Mouse (Mus musculus) CH12.LX (cell line): ENCODE measurements at regions not wholly inside any gene's neighbourhood (a gene's known extent, or its start where the extent isn't known, plus 50 kb on each side); places are given as distances from the start of the nearest gene placed in this dataset.

Experiments
- DNase-seq: peaks from one replicate; pipeline ENCODE4 v3.0.0-alpha.2; 2013; ENCODE audit errors: extremely low read depth
- H3K27ac ChIP-seq: 2 replicates; pipeline ENCODE4 v1.5.1; 2012; ENCODE audit warnings: low read depth, mild to moderate bottlenecking, control low read depth, moderate library complexity; ENCODE audit not compliant: insufficient read depth
- H3K27me3 ChIP-seq: replicated peaks from 2 replicates; pipeline ENCODE3; 2012; ENCODE audit warnings: inconsistent platforms
- H3K36me3 ChIP-seq, 2 experiments: replicated peaks in 1 of 2; 2 replicates each; pipeline versions ENCODE3 to v1.6.1; 2012; ENCODE audit warnings: inconsistent platforms in 1 of 2, low read length in 1 of 2, mild to moderate bottlenecking in 1 of 2, mixed read lengths in 1 of 2, moderate library complexity in 1 of 2; ENCODE audit not compliant: control insufficient read depth in 1 of 2, insufficient read depth in 1 of 2
- H3K4me1 ChIP-seq, 2 experiments: 2 replicates each; pipeline ENCODE4 v1.6.1; 2012; ENCODE audit warnings: inconsistent platforms in 1 of 2, moderate library complexity in 1 of 2; ENCODE audit not compliant: insufficient read depth in 2 of 2, control insufficient read depth in 1 of 2
- H3K4me2 ChIP-seq: 2 replicates; pipeline ENCODE4 v1.6.1; 2012; ENCODE audit warnings: low read depth, mild to moderate bottlenecking, control low read depth; ENCODE audit not compliant: poor library complexity, insufficient read depth, severe bottlenecking
- H3K4me3 ChIP-seq, 3 experiments: fragments of 150-350 bp in 1 of 3; sonication (generic) in 1 of 3; replicated peaks in 1 of 3; 2 replicates each; pipeline versions ENCODE3 to v1.5.1; 2011 to 2012; ENCODE audit warnings: low read depth in 2 of 3, low read length in 2 of 3, mild to moderate bottlenecking in 2 of 3, moderate library complexity in 2 of 3, control low read depth in 1 of 3, improper control_type of control experiment in 1 of 3, inconsistent platforms in 1 of 3, mixed read lengths in 1 of 3; ENCODE audit not compliant: poor library complexity in 1 of 3
- H3K79me2 ChIP-seq: replicated peaks from 2 replicates; pipeline ENCODE4 v1.6.1; 2012; ENCODE audit warnings: mild to moderate bottlenecking, moderate library complexity; ENCODE audit not compliant: control insufficient read depth, poor library complexity, insufficient read depth, severe bottlenecking; ENCODE audit errors: extremely low read depth
- H3K9ac ChIP-seq: 2 replicates; pipeline ENCODE4 v1.6.1; 2012; ENCODE audit warnings: low read depth, mild to moderate bottlenecking, control low read depth, moderate library complexity; ENCODE audit not compliant: insufficient read depth
- H3K9me3 ChIP-seq: replicated peaks from 2 replicates; pipeline ENCODE3; 2012; ENCODE audit warnings: low read length, inconsistent platforms, mixed read lengths
- BHLHE40 ChIP-seq: IDR thresholded peaks from 2 replicates; pipeline ENCODE4 v1.6.1; 2011; ENCODE audit warnings: mild to moderate bottlenecking, low read depth, low read length, improper control_type of control experiment
- CTCF ChIP-seq, 2 experiments: IDR thresholded peaks in 1 of 2; conservative IDR thresholded peaks in 1 of 2; 2 replicates each; pipeline ENCODE4 v1.5.1; 2011 to 2012; ENCODE audit warnings: low read depth in 2 of 2, low read length in 2 of 2, improper control_type of control experiment in 1 of 2, inconsistent platforms in 1 of 2, mild to moderate bottlenecking in 1 of 2, moderate library complexity in 1 of 2
- E2F4 ChIP-seq: IDR thresholded peaks from 2 replicates; pipeline ENCODE4 v1.6.1; 2011; ENCODE audit warnings: low read depth, low read length, improper control_type of control experiment; ENCODE audit not compliant: insufficient replicate concordance
- ELF1 ChIP-seq: IDR thresholded peaks from 2 replicates; pipeline ENCODE4 v1.6.1; 2014; ENCODE audit warnings: low read depth, mild to moderate bottlenecking, inconsistent platforms, low read length, improper control_type of control experiment
- GABPA ChIP-seq: IDR thresholded peaks from 2 replicates; pipeline ENCODE4 v1.6.1; 2012; ENCODE audit warnings: low read depth, low read length, improper control_type of control experiment, inconsistent platforms; ENCODE audit not compliant: insufficient replicate concordance
- IRF4 ChIP-seq: IDR thresholded peaks from 2 replicates; pipeline ENCODE4 v1.6.1; 2014; ENCODE audit warnings: low read depth, mild to moderate bottlenecking, inconsistent platforms, low read length, improper control_type of control experiment
- JUN ChIP-seq: IDR thresholded peaks from 2 replicates; pipeline ENCODE4 v1.6.1; 2011; ENCODE audit warnings: low read depth, mild to moderate bottlenecking, low read length, improper control_type of control experiment, moderate library complexity; ENCODE audit not compliant: insufficient read depth
- KAT2A ChIP-seq: IDR thresholded peaks from 2 replicates; pipeline ENCODE4 v1.6.1; 2012; ENCODE audit warnings: low read length, improper control_type of control experiment, inconsistent platforms; ENCODE audit not compliant: insufficient replicate concordance
- MAZ ChIP-seq: IDR thresholded peaks from 2 replicates; pipeline ENCODE4 v1.6.1; 2012; ENCODE audit warnings: low read depth, mild to moderate bottlenecking, inconsistent platforms, low read length, improper control_type of control experiment, moderate library complexity
- MEF2A ChIP-seq: IDR thresholded peaks from 2 replicates; pipeline ENCODE4 v1.6.1; 2014; ENCODE audit warnings: low read depth, mild to moderate bottlenecking, inconsistent platforms, low read length, improper control_type of control experiment, borderline replicate concordance
- MXI1 ChIP-seq: IDR thresholded peaks from 2 replicates; pipeline ENCODE4 v1.6.1; 2011; ENCODE audit warnings: mild to moderate bottlenecking, low read depth, low read length, improper control_type of control experiment
- PAX5 ChIP-seq: IDR thresholded peaks from 2 replicates; pipeline ENCODE4 v1.6.1; 2012; ENCODE audit warnings: low read length, inconsistent platforms, mixed read lengths
- RCOR1 ChIP-seq: conservative IDR thresholded peaks from 2 replicates; pipeline ENCODE4 v1.6.1; 2012; ENCODE audit warnings: low read depth, mild to moderate bottlenecking, inconsistent platforms, low read length, improper control_type of control experiment
- SIN3A ChIP-seq: IDR thresholded peaks from 2 replicates; pipeline ENCODE4 v1.6.1; 2012; ENCODE audit warnings: low read length, improper control_type of control experiment, inconsistent platforms
- SMC3 ChIP-seq: IDR thresholded peaks from 2 replicates; pipeline ENCODE4 v1.6.1; 2011; ENCODE audit warnings: low read depth, low read length, improper control_type of control experiment
- USF2 ChIP-seq: conservative IDR thresholded peaks from 2 replicates; pipeline ENCODE4 v1.6.1; 2011; ENCODE audit warnings: low read depth, low read length, improper control_type of control experiment
- ZC3H11A ChIP-seq: IDR thresholded peaks from 2 replicates; pipeline ENCODE4 v1.6.1; 2012; ENCODE audit warnings: low read depth, mild to moderate bottlenecking, inconsistent platforms, low read length, improper control_type of control experiment
- ZMIZ1 ChIP-seq: IDR thresholded peaks from 2 replicates; pipeline ENCODE4 v1.6.1; 2012; ENCODE audit warnings: low read depth, mild to moderate bottlenecking, inconsistent platforms, low read length, improper control_type of control experiment
- dilution Hi-C: fragments of 300-500 bp; cut with MboI; formaldehyde crosslinking; loops from 2 replicates; pipeline ENCODE4 v1.14.3; 2020; ENCODE audit warnings: low sequenced_read_pairs; ENCODE audit not compliant: extremely low pct_unique_long_range_greater_than_20kb, extremely low pct_ligation_motif_present
- in situ Hi-C: fragments of 300-500 bp; cut with MboI; formaldehyde crosslinking; loops from 3 replicates; pipeline ENCODE4 v1.14.3; 2019; ENCODE audit warnings: low sequenced_read_pairs, low pct_ligation_motif_present, low pct_unique_long_range_greater_than_20kb, mixed read lengths

GRCm38 (mm10) chr13:5107454-5107853 is 498.5 kb upstream of the Akr1e1 start:
- H3K9ac ChIP-seq, result no peak overlapping the region
- in situ Hi-C loops, result no loop called here
- no peak overlapping the region for H3K4me3 ChIP-seq
- no peaks in the 10 kb centered on the region for H3K36me3 ChIP-seq
- no peak for DNase-seq
- no peaks in the 10 kb centered on the region for H3K9me3 ChIP-seq
- no peaks in the 10 kb centered on the region for H3K79me2 ChIP-seq
- dilution Hi-C loops, result no loop called here
- TF ChIP-seq PAX5, result no peak
- no peak for TF ChIP-seq SMC3
- TF ChIP-seq USF2, result no peak
- no peak for TF ChIP-seq MEF2A
- TF ChIP-seq MXI1, result no peak
- TF ChIP-seq IRF4, result no peak
- TF ChIP-seq BHLHE40, result no peak
- TF ChIP-seq MAZ, result no peak
- TF ChIP-seq SIN3A, result no peak
- TF ChIP-seq ZC3H11A, result no peak
- no peak for TF ChIP-seq RCOR1
- TF ChIP-seq GABPA, result no peak
- no peak for TF ChIP-seq JUN
- no peak for TF ChIP-seq KAT2A
- no peak for TF ChIP-seq CTCF (conservative IDR thresholded peaks at IDR 0.05 in 1 of 2, IDR thresholded peaks at IDR 0.05 in 1 of 2; ENCODE audit: low read depth in 2 of 2, low read length in 2 of 2)
- no peak for TF ChIP-seq ZMIZ1
- TF ChIP-seq ELF1, result no peak
- no peaks in the 10 kb centered on the region for H3K4me1 ChIP-seq
- no peaks in the 10 kb centered on the region for H3K27me3 ChIP-seq
- no peak overlapping the region for H3K27ac ChIP-seq
- no peak overlapping the region for H3K4me2 ChIP-seq

GRCm38 (mm10) chr13:5154911-5155310 is 545.9 kb upstream of the Akr1e1 start:
- H3K36me3 ChIP-seq, result no peaks in the 10 kb centered on the region
- H3K4me1 ChIP-seq, result no peaks in the 10 kb centered on the region
- H3K9me3 ChIP-seq, result no peaks in the 10 kb centered on the region
- dilution Hi-C loops, result no loop called here
- no peaks in the 10 kb centered on the region for H3K27me3 ChIP-seq
- H3K4me2 ChIP-seq, result no peak overlapping the region
- no peak for TF ChIP-seq E2F4
- TF ChIP-seq, all 38 proteins: peak for 0
- H3K79me2 ChIP-seq, result no peaks in the 10 kb centered on the region
- in situ Hi-C loops, result no loop called here
- no peak overlapping the region for H3K4me3 ChIP-seq
- no peak overlapping the region for H3K9ac ChIP-seq
- H3K27ac ChIP-seq, result no peak overlapping the region
- DNase-seq, result no peak
